Mouse (Mus musculus) lung, postnatal 0 days (tissue): ENCODE measurements around the gene Cebpe. TPM values are rescaled to one million over a fixed set of nuclear protein-coding genes. Genes with fewer than 3 reads are reported as not detected.
A peak's percentile ranks its signal among the peaks of the same experiment; 100 is the strongest.

Experiments
- ATAC-seq: fragments of 200-750 bp; cut with Nextera tagmentation; 2 replicates; pipeline ENCODE4 v1.8.0; 2017; ENCODE audit warnings: moderate library complexity
- DNase-seq: peaks from one replicate; pipeline ENCODE4 v3.0.0-alpha.2; 2016; ENCODE audit warnings: low spot score
- H3K27ac ChIP-seq: fragments of 300-500 bp; sonication (generic); 2 replicates; pipeline ENCODE4 v1.5.1; 2014; ENCODE audit warnings: antibody characterized with exemption, mild to moderate bottlenecking, low read length, mixed read lengths
- H3K27me3 ChIP-seq: fragments of 300-500 bp; sonication (generic); replicated peaks from 2 replicates; pipeline ENCODE4 v1.6.1; 2014; ENCODE audit warnings: low read length, mixed read lengths; ENCODE audit not compliant: insufficient read depth
- H3K36me3 ChIP-seq: fragments of 300-500 bp; sonication (generic); 2 replicates; pipeline ENCODE4 v1.6.1; 2014; ENCODE audit warnings: low read length, mixed read lengths; ENCODE audit not compliant: insufficient read depth
- H3K4me1 ChIP-seq: fragments of 300-500 bp; sonication (generic); 2 replicates; pipeline ENCODE4 v1.6.1; 2014; ENCODE audit warnings: antibody characterized with exemption, low read depth, low read length, mixed read lengths; ENCODE audit not compliant: insufficient read depth
- H3K4me2 ChIP-seq: fragments of 300-500 bp; sonication (generic); replicated peaks from 2 replicates; pipeline ENCODE4 v1.6.1; 2014; ENCODE audit warnings: low read depth, mild to moderate bottlenecking, low read length, moderate library complexity, mixed read lengths
- H3K4me3 ChIP-seq: fragments of 300-500 bp; sonication (generic); 2 replicates; pipeline ENCODE4 v1.5.1; 2014; ENCODE audit warnings: low read depth, low read length
- H3K9ac ChIP-seq: fragments of 300-500 bp; sonication (generic); replicated peaks from 2 replicates; pipeline ENCODE4 v1.6.1; 2014; ENCODE audit warnings: low read depth, mild to moderate bottlenecking
- H3K9me3 ChIP-seq: fragments of 300-500 bp; sonication (generic); 2 replicates; pipeline ENCODE4 v1.6.1; 2016; ENCODE audit warnings: low read length, mixed read lengths
- CTCF ChIP-seq: IDR thresholded peaks from 2 replicates; pipeline ENCODE4 v1.5.1; 2016; ENCODE audit warnings: antibody characterized with exemption, mild to moderate bottlenecking
- EP300 ChIP-seq: IDR thresholded peaks from 2 replicates; pipeline ENCODE4 v1.6.1; 2016; ENCODE audit warnings: antibody characterized with exemption, mild to moderate bottlenecking, control low read depth
- WGBS: fragments of 180-500 bp; shearing (Covaris S2); extraction: QIAGEN DNeasy Blood & Tissue Kit; methylation state at CpG from one replicate; pipeline ENCODE4 v1.1.7; 2014; 5-methylcytosine and 5-hydroxymethylcytosine counted together
- polyA plus RNA-seq: library from polyadenylated mRNA; unstranded; fragments of >200 nt; fragmentation: Nextera tagmentation; extraction: Ambion mirVana; gene quantifications from 2 replicates; pipeline ENCODE4 v1.2.1, GENCODE M21; 2015

The Cebpe gene
- polyA plus RNA-seq, 1 experiment from 2014 or later: 0.58 TPM

DNA sequence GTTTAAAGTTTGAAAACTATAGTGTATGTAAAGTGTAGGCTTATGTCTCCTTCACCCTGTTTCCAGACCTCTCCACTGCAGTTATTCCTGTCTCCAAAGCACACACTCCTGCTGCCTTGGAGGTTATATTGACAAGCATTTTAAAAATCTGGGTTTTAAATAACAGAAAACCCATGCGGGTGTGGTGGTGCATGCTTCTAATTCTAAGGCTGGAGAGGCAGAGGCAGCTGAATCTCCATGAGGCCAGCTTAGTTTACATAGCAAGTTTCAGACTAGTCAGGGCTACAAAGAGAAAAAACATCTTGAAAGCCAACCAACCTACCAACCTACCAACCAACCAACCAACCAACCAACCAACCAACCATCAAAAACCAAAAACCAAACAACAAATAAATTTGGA lies 3.4 kb upstream of the Cebpe start:
- Histone ChIP-seq H3K4me3 (no peak overlapping the region), H3K27ac (no peak overlapping the region), H3K9me3 (no peaks in the 10 kb centered on the region), H3K27me3 (no peaks in the 10 kb centered on the region), H3K36me3 (no peaks in the 10 kb centered on the region), H3K9ac (no peak overlapping the region), H3K4me2 (no peak overlapping the region), H3K4me1 (no peaks in the 10 kb centered on the region)
- DNase-seq: no peak
- 71% methylated on average over 1 of the region's 1 CpGs for WGBS
- no peak for ATAC-seq
- TF ChIP-seq EP300 (no peak), CTCF (no peak)

DNA sequence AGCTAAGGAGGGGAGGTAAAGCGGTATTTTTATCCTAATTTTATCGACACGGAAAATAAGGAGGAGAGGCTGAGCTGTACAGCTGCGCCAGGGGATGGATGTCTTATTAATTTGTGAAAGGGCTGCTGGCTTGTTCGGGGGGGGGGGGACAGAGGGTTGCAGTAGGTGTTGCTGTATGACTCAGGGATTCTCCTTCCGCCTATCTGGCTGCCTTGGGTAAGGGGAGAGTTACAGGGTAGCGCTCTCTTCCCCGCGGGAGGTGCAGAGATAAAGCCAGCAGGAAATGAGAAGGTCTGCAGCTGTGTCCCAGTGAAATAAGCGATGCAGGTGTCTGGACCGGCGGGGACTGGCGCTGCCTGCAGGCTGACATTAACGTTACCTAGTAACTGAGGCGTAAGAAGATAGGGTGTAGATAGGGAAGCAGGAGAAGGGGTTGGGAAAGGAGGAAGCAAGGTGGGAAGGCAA lies 2.7 kb upstream of the Cebpe start:
- DNase-seq: no peak
- 4% methylated on average over 15 of the region's 15 CpGs for WGBS
- Histone ChIP-seq H3K4me3 (peak overlapping the region; percentile 31), H3K4me2 (peak overlapping the region; percentile 59), H3K9ac (no peak overlapping the region), H3K27me3 (no peaks in the 10 kb centered on the region), H3K4me1 (no peaks in the 10 kb centered on the region), H3K36me3 (no peaks in the 10 kb centered on the region), H3K27ac (no peak overlapping the region), H3K9me3 (no peaks in the 10 kb centered on the region)
- no peak for ATAC-seq
- TF ChIP-seq EP300: no peak
- TF ChIP-seq CTCF: no peak

DNA sequence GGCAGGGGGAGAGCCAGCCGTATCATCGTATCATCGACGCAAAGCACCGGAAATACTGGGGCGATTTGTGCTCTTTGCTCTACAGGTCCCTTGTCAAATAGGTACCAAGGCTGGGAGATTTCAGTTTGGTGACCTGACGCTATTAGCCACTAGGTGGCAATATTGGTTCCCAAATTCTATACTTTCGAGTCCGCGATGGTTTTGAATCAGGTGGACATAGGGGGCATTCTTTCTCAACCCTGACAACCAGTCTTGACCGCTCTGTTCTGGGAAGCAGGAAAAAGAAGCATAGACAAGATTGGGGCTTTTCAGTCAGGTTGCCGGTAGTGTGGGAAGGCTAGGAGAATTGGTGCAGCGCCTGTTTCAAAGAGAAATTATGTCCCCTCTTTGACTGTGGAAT lies 2.1 kb upstream of the Cebpe start:
- TF ChIP-seq CTCF (peak; percentile 84), EP300 (no peak)
- H3K9me3 ChIP-seq: no peaks in the 10 kb centered on the region
- H3K36me3 ChIP-seq: no peaks in the 10 kb centered on the region
- ATAC-seq (peak; percentile 40), DNase-seq (peak; percentile 85)
- peak overlapping the region; percentile 59 for H3K4me2 ChIP-seq
- H3K4me1 ChIP-seq: no peaks in the 10 kb centered on the region
- no peak overlapping the region for H3K9ac ChIP-seq
- no peak overlapping the region for H3K27ac ChIP-seq
- H3K4me3 ChIP-seq: peak overlapping the region; percentile 31
- no peaks in the 10 kb centered on the region for H3K27me3 ChIP-seq
- WGBS: 1% methylated on average over 13 of the region's 13 CpGs

DNA sequence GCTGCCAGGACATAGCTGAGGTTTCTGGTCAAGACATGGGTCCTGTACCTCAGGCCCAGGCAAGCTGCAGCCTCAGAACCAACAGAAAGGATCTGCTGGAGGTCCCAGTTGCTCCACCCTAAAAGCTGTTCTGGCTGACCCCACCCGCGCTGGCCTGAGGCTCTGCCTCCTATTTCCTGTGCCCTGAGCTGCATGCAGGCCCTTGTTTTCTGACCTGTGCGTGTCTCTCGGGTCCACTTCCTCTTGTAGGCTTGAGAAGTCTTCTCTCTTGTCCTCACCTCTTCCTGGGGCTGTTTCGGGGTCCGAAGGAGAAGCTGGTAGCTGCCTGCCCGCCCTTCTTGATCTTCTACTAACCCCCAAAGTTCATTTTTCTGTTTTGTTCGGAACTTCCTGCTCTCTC lies 887 bp upstream of the Cebpe start:
- DNase-seq (no peak), ATAC-seq (0 out of 2 replicates have a peak, but pooled peaks have one; percentile 23)
- Histone ChIP-seq H3K9me3 (no peaks in the 10 kb centered on the region), H3K27me3 (no peaks in the 10 kb centered on the region), H3K9ac (no peak overlapping the region), H3K36me3 (no peaks in the 10 kb centered on the region), H3K4me1 (no peaks in the 10 kb centered on the region), H3K4me2 (no peak overlapping the region), H3K4me3 (no peak overlapping the region), H3K27ac (no peak overlapping the region)
- TF ChIP-seq EP300 (no peak), CTCF (no peak)
- WGBS: 49% methylated on average over 8 of the region's 8 CpGs

DNA sequence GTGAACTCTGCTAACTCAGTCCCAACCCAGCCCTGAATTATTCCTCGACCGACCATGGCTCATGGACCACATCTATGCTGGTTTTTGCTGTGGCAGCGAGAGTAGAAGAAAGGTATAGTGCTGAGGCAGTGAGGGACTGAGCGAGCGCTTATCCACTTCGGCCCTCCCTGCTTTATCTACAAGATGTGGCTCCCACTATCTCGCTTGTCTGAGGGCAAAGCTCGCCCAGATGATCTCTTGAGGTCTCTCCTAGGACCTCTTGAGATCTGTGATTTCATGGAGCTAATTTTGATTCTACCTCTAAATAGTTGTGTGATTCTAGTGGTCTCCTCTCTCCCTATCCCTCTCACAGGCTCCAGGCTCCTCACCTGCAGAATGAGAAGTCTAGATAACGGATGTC lies 2.9 kb downstream of the Cebpe start:
- 77% methylated on average over 9 of the region's 9 CpGs for WGBS
- no peak for TF ChIP-seq EP300
- TF ChIP-seq CTCF: no peak
- no peak for DNase-seq
- Histone ChIP-seq H3K4me2 (no peak overlapping the region), H3K36me3 (no peaks in the 10 kb centered on the region), H3K27ac (no peak overlapping the region), H3K9me3 (no peaks in the 10 kb centered on the region), H3K27me3 (no peaks in the 10 kb centered on the region), H3K4me1 (no peaks in the 10 kb centered on the region), H3K9ac (no peak overlapping the region), H3K4me3 (no peak overlapping the region)
- no peak for ATAC-seq

DNA sequence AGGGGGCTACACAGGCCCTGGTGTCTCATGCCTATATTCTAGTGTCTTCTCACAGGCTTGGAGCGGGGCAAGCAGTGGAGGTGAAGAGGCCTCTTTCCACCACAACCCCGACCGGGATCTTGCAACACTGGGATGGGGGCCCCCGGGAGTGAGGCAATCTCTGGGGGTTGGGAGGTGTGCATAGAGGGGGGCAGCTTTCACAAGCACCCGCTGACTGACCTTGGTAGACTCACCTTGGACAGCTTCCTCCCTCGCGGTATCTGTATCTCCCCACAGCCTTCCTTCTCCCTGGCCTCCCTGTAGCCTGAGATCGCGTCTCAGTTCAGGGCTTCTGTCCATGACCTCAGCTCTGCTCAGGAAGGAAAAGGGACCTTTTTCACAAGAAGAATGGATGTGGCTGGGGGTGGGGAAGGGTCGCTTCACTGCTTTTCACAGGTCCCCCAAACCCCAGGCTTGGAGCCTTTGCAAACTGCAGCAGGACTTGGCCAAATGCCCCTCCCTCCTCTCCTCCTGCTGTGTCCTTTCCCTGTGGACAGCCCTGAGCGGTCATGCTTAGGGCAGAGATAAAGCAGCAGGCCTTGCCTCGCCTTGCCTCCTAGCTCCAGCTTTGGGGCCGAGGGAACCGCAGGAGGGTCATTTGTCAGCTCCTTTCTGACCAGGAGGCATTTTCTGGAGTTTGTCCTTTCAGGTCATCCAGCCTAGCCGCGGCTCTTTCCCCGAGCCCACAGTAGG lies 5.2 kb downstream of the Cebpe start:
- Histone ChIP-seq H3K9me3 (no peaks in the 10 kb centered on the region), H3K4me1 (no peaks in the 10 kb centered on the region), H3K27ac (no peak overlapping the region), H3K36me3 (no peaks in the 10 kb centered on the region), H3K4me2 (no peak overlapping the region), H3K27me3 (no peaks in the 10 kb centered on the region; the same call in 1 of the 2 replicates), H3K4me3 (no peak overlapping the region), H3K9ac (no peak overlapping the region)
- DNase-seq (no peak), ATAC-seq (no peak)
- 44% methylated on average over 17 of the region's 17 CpGs for WGBS
- no peak for TF ChIP-seq CTCF
